Mouse (Mus musculus) embryo, embryonic 10 days (tissue): ENCODE data around the gene Ccdc86.

ENCODE experiments used
- DNase-seq: peaks from one replicate; pipeline ENCODE4 v3.0.0-alpha.2; 2015; ENCODE audit warnings: low spot score

The Ccdc86 gene

GRCm38 (mm10) chr19:10907891-10908290 is 41.2 kb downstream of the Ccdc86 start:
- peak; percentile 75 for DNase-seq

- no peak for DNase-seq
Measured at GRCm38 (mm10) chr19:10905728-10906000, 43.4 kb downstream of the Ccdc86 start.

- DNase-seq: peak; percentile 20
Measured at GRCm38 (mm10) chr19:10904927-10905727, 43.9 kb downstream of the Ccdc86 start.

- DNase-seq: no peak
Measured at GRCm38 (mm10) chr19:10904512-10904911, 44.6 kb downstream of the Ccdc86 start.

- no peak for DNase-seq
Measured at GRCm38 (mm10) chr19:10901046-10901445, 48.0 kb downstream of the Ccdc86 start.

GRCm38 (mm10) chr19:10900315-10900714 is 48.8 kb downstream of the Ccdc86 start:
- DNase-seq: no peak

- DNase-seq: no peak
Measured at GRCm38 (mm10) chr19:10897491-10897890, 51.6 kb downstream of the Ccdc86 start.

- no peak for DNase-seq
Measured at GRCm38 (mm10) chr19:10896849-10897248, 52.2 kb downstream of the Ccdc86 start.

GRCm38 (mm10) chr19:10895708-10896107 is 53.4 kb downstream of the Ccdc86 start:
- DNase-seq: peak; percentile 25

- peak; percentile 98 for DNase-seq
Measured at GRCm38 (mm10) chr19:10895016-10895528, 54.0 kb downstream of the Ccdc86 start, which contains the start of gene Prpf19. Prpf19 (plus strand) TSS chr19:10895231.

GRCm38 (mm10) chr19:10892201-10892600 is 56.9 kb downstream of the Ccdc86 start:
- DNase-seq: no peak
